Mouse (Mus musculus): ENCODE measurements at regions not wholly inside any gene's neighbourhood (a gene's known extent, or its start where the extent isn't known, plus 50 kb on each side); places are given as distances from the start of the nearest gene placed in this dataset.
"Not testable (repeated sequence)": the region's sequence is repeated elsewhere in the genome, so short reads cannot be mapped to it uniquely, and the experiment has no call there.

DNA sequence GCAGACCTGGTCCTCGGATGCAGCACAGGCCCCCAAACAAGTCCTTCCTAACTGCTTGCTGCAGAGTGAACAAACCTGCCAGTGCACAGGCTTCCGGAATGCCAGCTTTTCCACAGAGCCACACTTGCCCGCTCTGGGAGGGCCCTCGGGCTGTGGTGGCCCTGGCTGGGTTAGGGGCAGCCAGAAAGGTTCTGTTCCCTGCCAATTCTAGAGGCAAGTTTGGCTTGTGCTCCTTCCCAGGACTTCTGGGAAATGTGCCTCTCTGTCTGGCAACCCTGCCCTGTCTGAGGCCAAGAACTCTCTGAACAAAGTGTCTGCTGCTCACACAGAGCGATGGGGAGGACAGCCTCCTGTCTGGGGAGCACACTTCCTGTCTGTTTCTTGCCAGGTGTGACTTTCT, 66.4 kb downstream of the Xrcc2 start:
- DNase-seq (ENCODE audit: low spot score in 2 of 2), result peak; percentile 33 to 49

- DNase-seq (ENCODE audit: low spot score in 2 of 2), result no peak
Observed at GRCm38 (mm10) chr5:25638097-25638496, 67.5 kb downstream of the Xrcc2 start.

DNA sequence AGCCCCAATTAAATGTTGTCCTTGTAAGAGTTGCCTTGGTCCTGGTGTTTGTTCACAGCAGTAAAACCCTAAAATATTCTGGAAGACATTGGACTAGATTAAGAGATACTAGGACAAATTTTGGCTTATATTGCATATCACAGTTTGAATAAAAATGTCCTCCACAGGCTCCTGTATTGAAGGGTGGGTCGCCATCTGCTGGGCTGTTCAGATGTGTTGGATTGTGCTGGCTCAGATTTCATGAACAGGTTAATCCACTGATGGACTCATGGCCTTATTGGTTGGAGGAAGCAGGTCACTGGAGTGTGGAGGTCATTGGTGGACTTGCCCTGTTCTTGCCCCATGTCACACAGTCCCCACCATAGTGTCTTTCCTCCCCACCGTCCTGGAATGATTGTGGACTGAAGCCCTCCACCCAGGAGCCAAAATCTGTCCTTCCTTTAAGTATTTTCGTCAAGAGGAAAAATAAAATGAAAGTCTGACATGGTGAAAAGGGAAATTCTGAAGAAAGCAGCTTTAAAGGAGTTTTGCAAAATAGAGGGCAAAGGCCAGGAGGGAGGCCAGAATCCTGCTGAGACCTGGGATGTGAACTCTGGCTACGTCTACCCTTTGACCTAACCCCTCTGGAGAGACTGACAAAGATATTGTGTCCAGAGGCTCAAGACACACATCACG, 72.6 kb downstream of the Xrcc2 start:
- DNase-seq (ENCODE audit: low spot score in 2 of 2), result no peak

- no peak for DNase-seq (ENCODE audit: low spot score in 2 of 2)
Observed at GRCm38 (mm10) chr5:25629731-25630130, 75.9 kb downstream of the Xrcc2 start.

GRCm38 (mm10) chr5:25628504-25628903, 77.1 kb downstream of the Xrcc2 start:
- no peak for DNase-seq (ENCODE audit: low spot score in 2 of 2)

DNA sequence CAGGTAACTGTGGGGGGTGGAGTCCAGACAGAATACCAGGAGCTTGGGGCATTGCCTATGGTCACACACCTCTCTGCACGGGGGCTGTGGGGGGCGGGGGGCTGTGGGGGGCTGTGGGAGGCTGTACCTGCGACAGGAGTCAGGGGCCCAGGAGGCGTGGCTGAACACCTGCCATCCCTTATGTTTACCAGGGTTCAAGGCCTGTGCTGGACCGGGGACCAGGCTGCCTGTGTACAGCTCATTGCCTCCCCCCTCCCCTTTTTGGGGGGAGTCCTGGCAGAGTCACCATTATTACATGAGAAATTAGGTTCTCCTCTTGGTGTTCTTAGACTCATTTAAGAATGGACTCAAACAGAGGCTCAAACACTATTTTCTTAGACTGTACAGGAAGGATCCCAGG, 78.5 kb downstream of the Xrcc2 start:
- DNase-seq (ENCODE audit: low spot score in 2 of 2), result no peak

DNA sequence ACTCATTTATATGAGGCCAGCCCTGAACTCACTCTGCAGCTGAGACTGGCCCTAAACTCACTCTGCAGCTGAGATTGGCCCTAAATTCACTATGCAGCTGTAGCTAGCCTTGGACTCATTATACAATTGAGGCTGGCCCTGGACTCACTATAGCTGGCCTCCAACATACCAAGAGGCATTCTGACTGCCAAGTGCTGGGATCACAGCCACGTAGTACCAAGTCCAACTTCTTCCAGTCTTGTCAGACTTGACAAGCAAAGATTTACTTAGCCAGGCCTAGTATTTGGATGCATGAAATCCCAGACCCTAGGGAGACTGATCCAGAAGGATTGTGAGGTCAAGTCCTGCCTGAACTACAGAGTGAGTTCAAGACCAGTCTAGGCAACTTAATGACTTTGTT, 81.6 kb downstream of the Xrcc2 start:
- DNase-seq (ENCODE audit: low spot score in 2 of 2), result no peak

- no peak for DNase-seq (ENCODE audit: low spot score in 2 of 2)
Observed at GRCm38 (mm10) chr5:25619872-25620271, 85.8 kb downstream of the Xrcc2 start.

DNA sequence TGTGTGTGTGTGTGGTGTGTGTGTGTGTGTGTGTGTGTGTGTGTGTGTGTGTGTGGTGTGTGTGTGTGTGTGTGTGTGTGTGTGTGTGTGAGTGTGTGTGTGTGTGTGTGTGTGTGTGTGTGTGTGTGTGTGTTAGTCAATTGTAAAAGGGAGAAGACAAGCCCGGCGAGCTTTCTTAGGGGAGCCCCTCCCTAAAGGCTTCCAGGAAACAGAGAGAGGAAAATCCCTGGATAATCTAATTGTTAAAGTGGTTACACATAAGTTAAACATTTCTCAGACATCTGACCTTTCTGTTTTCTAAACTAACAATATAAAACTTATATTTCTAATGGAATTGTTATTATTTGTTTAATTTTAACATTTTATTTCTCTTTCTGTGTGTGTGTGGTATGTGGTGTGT, 86.3 kb downstream of the Xrcc2 start:
- not testable (repeated sequence) for DNase-seq (ENCODE audit: low spot score in 2 of 2)

GRCm38 (mm10) chr5:25614659-25615061, 91.0 kb downstream of the Xrcc2 start:
- DNase-seq (ENCODE audit: low spot score in 2 of 2), result no peak

DNA sequence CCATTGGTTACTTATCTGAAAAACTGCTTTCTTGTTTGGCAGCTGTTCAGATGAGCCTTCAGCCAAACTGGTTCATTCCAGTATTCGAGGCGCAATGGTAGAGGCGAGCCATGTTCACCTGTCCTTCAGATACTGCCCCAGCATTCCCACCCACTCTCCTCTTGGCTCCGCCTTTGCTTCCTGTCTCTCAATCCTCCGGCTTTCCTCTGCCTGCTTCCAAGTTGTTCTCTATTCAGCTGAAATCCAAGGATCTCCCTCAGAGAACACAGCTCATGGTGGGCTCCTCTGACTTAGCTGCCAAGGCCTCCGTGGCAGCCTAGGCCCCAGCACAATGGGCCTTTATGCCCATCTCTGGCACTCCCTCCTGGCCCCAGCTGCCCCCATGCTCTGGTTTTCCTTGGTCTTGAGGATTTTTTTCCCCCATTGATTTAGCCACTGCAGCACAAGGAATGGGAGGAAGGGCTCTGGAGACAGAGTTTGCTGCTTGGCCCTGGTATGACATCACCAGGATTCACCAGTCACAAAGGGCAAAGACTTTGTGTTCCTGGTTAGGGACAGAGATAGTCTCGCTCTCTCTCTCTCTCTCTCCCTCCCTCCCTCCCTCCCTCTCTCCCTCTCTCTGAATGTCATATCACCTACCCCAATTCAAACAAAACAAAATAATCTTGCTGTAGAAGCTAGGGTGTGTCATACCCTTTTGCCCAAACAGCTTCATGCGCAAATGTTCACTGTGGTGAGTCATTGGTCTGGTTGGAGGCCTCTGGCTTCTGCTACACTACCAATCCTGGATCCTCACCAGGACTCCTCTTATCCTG, 91.6 kb downstream of the Xrcc2 start:
- DNase-seq (ENCODE audit: low spot score in 2 of 2), result peak in 1 of 2 experiments; percentile 50

DNA sequence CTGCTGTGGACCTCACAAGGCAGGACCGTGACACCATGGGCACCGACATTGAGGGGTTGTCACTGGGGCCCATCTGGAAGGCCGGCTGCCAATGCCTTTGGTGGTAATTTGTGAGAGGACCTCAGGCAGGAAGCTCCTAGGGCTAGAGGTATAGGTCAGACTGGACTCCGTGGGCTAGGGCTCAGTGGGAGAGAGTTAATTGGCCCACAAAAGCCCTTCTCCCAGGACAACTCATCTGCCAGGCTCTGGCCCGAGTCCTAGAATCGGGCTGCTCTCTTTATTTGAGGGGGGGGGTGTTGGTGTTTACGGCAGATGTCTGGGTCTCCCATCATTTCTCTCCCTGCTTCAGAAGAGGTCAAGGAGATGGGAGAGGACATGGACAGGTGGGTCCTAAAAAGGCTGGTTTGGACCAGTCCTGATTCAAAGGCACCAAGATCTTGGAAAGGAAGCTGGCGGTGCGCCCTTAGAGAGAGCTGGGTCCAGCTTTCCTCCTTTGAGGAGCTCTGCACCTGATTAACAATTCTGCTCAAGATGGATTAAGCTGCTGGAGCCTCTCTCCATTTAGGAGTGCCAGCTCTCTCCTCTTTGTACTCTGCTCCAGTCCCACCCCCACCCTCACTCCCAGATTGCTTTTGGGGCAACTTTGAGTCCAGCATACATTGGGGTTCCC, 93.5 kb downstream of the Xrcc2 start:
- peak in 1 of 2 experiments; percentile 38 for DNase-seq (ENCODE audit: low spot score in 2 of 2)

- peak in 1 of 2 experiments; percentile 34 for DNase-seq (ENCODE audit: low spot score in 2 of 2)
Observed at GRCm38 (mm10) chr5:25609911-25610310, 94.0 kb downstream of the Cct8l1 start.

DNA sequence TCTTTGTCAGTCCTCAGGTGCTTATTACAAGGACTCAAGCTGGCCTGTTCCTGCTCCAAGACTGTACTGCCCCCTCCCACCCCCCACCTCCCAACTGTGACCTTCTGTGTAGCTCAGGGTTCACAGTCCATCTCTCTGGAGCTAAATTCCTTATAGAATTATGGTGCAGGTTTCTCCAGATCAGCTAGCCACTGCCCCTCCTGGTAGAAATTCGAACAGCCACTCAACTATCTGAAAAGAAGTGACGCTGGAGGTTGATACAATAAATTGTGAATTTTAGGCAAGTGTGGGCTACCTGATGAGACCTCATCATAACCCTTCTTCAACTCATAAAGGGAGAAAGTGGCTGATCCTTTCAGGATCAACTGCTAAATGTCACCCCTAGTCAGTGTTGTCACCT, 86.3 kb downstream of the Cct8l1 start:
- DNase-seq (ENCODE audit: low spot score in 2 of 2), result no peak

DNA sequence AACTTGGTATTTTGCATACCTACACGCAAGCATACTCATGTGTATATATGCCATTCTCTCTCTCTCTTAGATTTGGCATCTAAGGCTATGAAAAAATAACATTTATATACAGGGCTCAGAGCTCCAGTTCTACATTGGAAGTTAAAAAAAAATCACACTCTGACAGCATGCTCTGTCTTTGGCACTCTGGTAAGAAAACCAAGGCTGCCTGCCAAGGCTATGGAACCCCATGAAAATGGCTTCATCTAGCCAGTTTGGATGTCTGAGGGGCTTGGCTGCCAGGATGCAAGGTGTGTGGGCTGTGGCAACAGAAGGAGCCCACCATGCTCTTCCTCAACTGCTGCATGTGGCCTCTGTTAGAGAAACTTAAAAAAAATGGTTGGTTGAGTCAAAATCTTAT, 83.5 kb downstream of the Cct8l1 start:
- peak in 1 of 2 experiments; percentile 34 for DNase-seq (ENCODE audit: low spot score in 2 of 2)

GRCm38 (mm10) chr5:25597786-25598185, 81.9 kb downstream of the Cct8l1 start:
- DNase-seq (ENCODE audit: low spot score in 2 of 2), result no peak

DNA sequence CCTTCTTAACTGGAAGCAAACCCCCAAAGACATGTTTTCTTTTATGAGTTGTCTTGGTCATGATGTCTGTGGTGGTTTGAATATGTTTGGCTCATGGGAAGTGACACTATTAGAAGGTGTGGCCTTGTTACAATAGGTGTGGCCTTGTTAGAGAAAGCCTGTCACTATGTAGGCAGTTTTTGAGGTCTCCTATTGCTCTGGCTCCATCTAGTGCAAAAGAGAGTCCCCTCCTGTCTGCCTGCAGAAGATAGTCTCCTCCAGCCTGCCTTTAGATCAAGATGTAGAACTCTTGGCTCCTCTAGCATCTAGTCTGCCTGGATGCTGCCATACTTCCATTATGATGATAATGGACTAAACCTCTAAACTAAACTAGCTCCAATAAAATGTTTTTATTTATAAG, 75.8 kb downstream of the Cct8l1 start:
- no peak for DNase-seq (ENCODE audit: low spot score in 2 of 2)
